Mouse (Mus musculus) subcutaneous adipose tissue, adult 2 months (tissue): ENCODE data around the gene Rbp1. TPM values are rescaled to one million over a fixed set of nuclear protein-coding genes. Genes with fewer than 3 reads are reported as not detected.

Experiments
- polyA plus RNA-seq: library from polyadenylated mRNA; depleted of rRNA; stranded (reverse); fragments of >200 nt; gene quantifications from 2 replicates; pipeline ENCODE4 v1.2.3, GENCODE M21; 2012; ENCODE audit warnings: low replicate concordance; rRNA removed

The Rbp1 gene
- polyA plus RNA-seq: 7.0 and 35.4 TPM in 2 replicates

DNA sequence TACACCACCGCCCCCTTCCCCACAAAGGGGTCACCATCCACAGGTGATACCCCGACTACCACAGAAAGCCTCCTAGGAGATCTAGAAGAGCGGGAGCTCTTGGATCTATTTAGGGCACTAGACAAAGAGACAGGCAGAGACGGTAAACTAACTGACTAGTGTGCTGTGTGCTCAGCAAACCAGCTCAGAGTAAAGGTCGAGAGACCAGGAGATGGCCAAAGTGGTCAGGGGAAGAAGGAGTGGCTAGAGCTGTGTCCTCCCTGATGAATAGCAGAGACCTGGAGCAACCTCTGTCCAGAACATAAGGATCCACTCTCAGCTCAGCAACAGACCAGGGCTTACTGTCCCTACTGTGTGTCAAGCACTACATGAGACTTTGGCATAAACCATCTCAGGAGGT is at the start of gene Rbp1:
TSS of gene Rbp1 (plus strand) at position 306 of the 400 bp plus-strand sequence.

GRCm38 (mm10) chr9:98485815-98486214 is 63.1 kb downstream of the Rbp1 start, which contains the start of gene Rbp2:
Rbp2 (plus strand) TSS chr9:98486115.

Other genes starting within 250 kb of the Rbp1 start
- gene Nmnat3, start 135.5 kb upstream of the Rbp1 start, polyA plus RNA-seq: 15.0 and 16.8 TPM in 2 replicates
- gene Rbp2, start 63.2 kb downstream of the Rbp1 start, polyA plus RNA-seq: not detected in 2 replicates
- 48.2 and 62.3 TPM in 2 replicates for gene Copb2, start 140.8 kb downstream of the Rbp1 start, polyA plus RNA-seq
- 18.0 and 20.0 TPM in 2 replicates for gene Mrps22, start 178.7 kb downstream of the Rbp1 start, polyA plus RNA-seq